Mouse (Mus musculus): ENCODE data around the gene Gm10073.
"Not testable (repeated sequence)": the region's sequence is repeated elsewhere in the genome, so short reads cannot be mapped to it uniquely, and the experiment has no call there.

- not testable (repeated sequence) for TF ChIP-seq USF1 (IDR thresholded peaks at IDR 0.05; ENCODE audit: low read depth); POLR2A (IDR thresholded peaks at IDR 0.05; ENCODE audit: insufficient read length, low read depth); TCF12 (IDR thresholded peaks at IDR 0.05; ENCODE audit: insufficient read depth, poor library complexity, severe bottlenecking); MAX (IDR thresholded peaks at IDR 0.05; ENCODE audit: low read depth); POLR2AphosphoS2 (IDR thresholded peaks at IDR 0.05; ENCODE audit: insufficient read length, low read depth); MYOG (IDR thresholded peaks at IDR 0.05; ENCODE audit: control insufficient read depth in 1 of 3, insufficient read depth in 1 of 3, insufficient read length in 2 of 3, low read depth in 2 of 3); MYOD1 (IDR thresholded peaks at IDR 0.05; ENCODE audit: control insufficient read depth in 1 of 3, insufficient read length in 2 of 3, low read depth in 2 of 3)
These were observed at the start of gene Gm10073 for GRCm38 (mm10) chr8:106573168-106573567.

Measured in myocyte (in vitro differentiated cells).